Mouse (Mus musculus) hindbrain, embryonic 15.5 days (tissue): ENCODE measurements around the gene Gsta4. TPM values are rescaled to one million over a fixed set of nuclear protein-coding genes. Genes with fewer than 3 reads are reported as not detected.
"Not testable (repeated sequence)": the region's sequence is repeated elsewhere in the genome, so short reads cannot be mapped to it uniquely, and the experiment has no call there.

Experiments used
- ATAC-seq: fragments of 200-750 bp; cut with Nextera tagmentation; 2 replicates; pipeline ENCODE4 v1.8.0; 2017; ENCODE audit warnings: low read depth, moderate number of reproducible peaks, moderate TSS enrichment; ENCODE audit not compliant: low FRiP score
- H3K27ac ChIP-seq: fragments of 300-500 bp; sonication (generic); replicated peaks from 2 replicates; pipeline ENCODE4 v1.5.1; 2015; ENCODE audit warnings: mild to moderate bottlenecking, inconsistent platforms
- H3K27me3 ChIP-seq: fragments of 300-500 bp; sonication (generic); 2 replicates; pipeline ENCODE4 v1.6.1; 2015; ENCODE audit warnings: control low read depth, inconsistent platforms
- H3K36me3 ChIP-seq: fragments of 300-500 bp; sonication (generic); 2 replicates; pipeline ENCODE4 v1.6.1; 2015; ENCODE audit warnings: control low read depth, inconsistent platforms
- H3K4me1 ChIP-seq: fragments of 300-500 bp; sonication (generic); replicated peaks from 2 replicates; pipeline ENCODE4 v1.6.1; 2015; ENCODE audit warnings: control low read depth, inconsistent platforms
- H3K4me2 ChIP-seq: fragments of 300-500 bp; sonication (generic); 2 replicates; pipeline ENCODE4 v1.6.1; 2015; ENCODE audit warnings: moderate library complexity, mild to moderate bottlenecking, inconsistent platforms
- H3K4me3 ChIP-seq: fragments of 300-500 bp; sonication (generic); 2 replicates; pipeline ENCODE4 v1.5.1; 2015; ENCODE audit warnings: mild to moderate bottlenecking, inconsistent platforms
- H3K9ac ChIP-seq: fragments of 300-500 bp; sonication (generic); 2 replicates; pipeline ENCODE4 v1.6.1; 2015; ENCODE audit warnings: inconsistent platforms
- H3K9me3 ChIP-seq: fragments of 300-500 bp; sonication (generic); 2 replicates; pipeline ENCODE4 v1.6.1; 2016; ENCODE audit warnings: control low read depth, inconsistent platforms
- WGBS: fragments of 180-500 bp; shearing (Covaris S2); methylation state at CpG from one replicate; pipeline ENCODE4 v1.1.7; 2015; 5-methylcytosine and 5-hydroxymethylcytosine counted together
- polyA plus RNA-seq: library from polyadenylated mRNA; unstranded; fragments of >200 nt; fragmentation: Nextera tagmentation; extraction: Ambion mirVana; gene quantifications from 2 replicates; pipeline ENCODE4 v1.2.1, GENCODE M21; 2015

Gene Gsta4
- polyA plus RNA-seq, 1 experiment from 2014 or later: 28.5 TPM

DNA sequence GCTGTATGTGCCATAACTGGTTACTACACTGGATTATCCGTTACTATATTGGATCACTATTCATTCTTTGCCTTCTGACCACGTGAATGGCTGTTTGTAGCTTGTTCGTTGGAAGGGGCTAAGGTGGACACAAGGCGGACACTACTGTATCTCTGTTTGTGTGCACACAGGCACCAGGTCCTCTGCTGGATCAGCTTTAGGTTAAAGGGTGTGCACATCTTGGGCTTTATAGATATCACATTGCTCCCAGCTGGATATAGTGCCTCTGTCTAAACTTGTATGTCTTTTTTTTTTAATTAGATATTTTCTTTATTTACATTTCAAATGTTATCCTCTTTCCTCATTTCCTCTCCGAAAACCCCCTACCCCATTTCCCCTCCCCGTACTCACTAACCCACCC, 17.1 kb upstream of the Gsta4 start:
- no peaks in the 10 kb centered on the region for H3K4me1 ChIP-seq

DNA sequence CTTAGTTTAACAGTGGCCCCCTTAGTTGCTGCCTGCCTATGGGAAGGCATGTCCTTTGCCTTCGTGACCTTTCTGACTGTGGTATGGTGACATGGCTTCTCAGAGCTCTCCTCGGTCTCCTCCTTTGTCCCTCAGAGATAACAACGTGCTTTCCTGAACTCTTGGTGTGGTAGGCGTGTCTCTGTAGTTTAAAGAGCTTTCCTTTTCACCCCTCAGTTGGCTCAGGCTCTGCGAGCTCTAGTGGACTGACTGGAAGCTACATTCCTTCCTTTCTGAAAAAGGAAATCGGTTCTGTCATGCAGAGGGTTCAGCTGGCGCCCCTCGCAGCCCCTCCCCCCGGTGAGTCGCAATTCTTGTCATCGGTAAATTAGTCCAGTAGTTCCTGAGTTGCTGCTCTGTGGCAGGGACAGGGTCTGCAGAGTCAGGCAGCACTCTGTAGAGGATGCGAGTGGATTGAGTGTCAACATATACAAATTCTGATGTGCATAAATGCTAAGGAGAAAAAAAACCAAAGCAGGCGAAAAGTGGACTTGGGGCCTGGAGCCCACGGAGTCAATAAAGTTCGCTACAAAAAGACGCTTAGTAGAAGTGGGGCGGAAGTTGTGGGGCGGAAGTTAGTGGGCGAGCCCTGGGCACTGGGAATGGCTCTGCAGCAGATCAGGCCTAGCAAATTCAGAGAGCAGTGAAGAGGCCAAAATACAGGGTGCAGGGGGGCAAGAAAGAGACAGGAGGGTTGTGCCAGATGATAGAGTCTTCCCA, 15.7 kb upstream of the Gsta4 start:
- H3K4me2 ChIP-seq: no peak overlapping the region

More for the DNA sequence above, 17.1 kb upstream of the Gsta4 start:
- Histone ChIP-seq H3K4me3 (no peak overlapping the region), H3K9ac (no peak overlapping the region), H3K4me2 (no peak overlapping the region), H3K27me3 (no peaks in the 10 kb centered on the region), H3K9me3 (no peaks in the 10 kb centered on the region), H3K27ac (no peak overlapping the region), H3K36me3 (peaks cover 66% of the 10 kb centered on the region)
- no peak for ATAC-seq
- 98% methylated on average over 6 of the region's 6 CpGs for WGBS

DNA sequence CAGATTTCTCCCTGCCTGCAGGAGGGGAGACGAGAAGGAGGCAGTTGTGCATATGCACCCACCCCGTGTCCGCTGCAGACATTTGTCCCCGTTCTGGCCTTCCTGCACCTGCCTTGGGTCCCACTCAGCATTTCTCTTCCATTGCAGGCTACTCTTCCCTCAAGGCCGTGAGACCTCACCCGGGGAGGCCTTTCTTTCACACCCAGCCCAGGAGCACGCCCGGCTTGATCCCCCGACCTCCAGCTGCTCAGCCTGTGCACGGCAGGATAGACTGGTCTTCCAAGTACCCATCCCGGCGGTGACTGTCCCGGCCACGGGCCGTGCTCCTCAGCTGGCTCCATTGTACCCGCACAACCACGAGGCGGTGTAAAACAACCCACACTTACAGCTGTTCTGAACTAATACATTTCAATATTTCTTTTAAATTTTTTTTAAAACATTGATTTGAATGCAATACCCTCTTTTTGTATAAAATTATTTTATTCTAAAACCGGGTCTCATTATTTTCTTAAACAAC, 15.1 kb upstream of the Gsta4 start:
- Histone ChIP-seq H3K4me2 (no peak overlapping the region), H3K9ac (no peak overlapping the region), H3K9me3 (no peaks in the 10 kb centered on the region), H3K4me1 (no peaks in the 10 kb centered on the region), H3K27ac (no peak overlapping the region), H3K27me3 (no peaks in the 10 kb centered on the region), H3K36me3 (peaks cover 48% of the 10 kb centered on the region), H3K4me3 (no peak overlapping the region)
- WGBS: 86% methylated on average over 19 of the region's 19 CpGs
- ATAC-seq: no peak

More for the DNA sequence above, 15.7 kb upstream of the Gsta4 start:
- Histone ChIP-seq H3K27me3 (no peaks in the 10 kb centered on the region), H3K9ac (no peak overlapping the region), H3K27ac (no peak overlapping the region), H3K4me3 (no peak overlapping the region), H3K4me1 (no peaks in the 10 kb centered on the region), H3K9me3 (no peaks in the 10 kb centered on the region), H3K36me3 (peaks cover 52% of the 10 kb centered on the region)
- no peak for ATAC-seq
- 81% methylated on average over 19 of the region's 19 CpGs for WGBS

DNA sequence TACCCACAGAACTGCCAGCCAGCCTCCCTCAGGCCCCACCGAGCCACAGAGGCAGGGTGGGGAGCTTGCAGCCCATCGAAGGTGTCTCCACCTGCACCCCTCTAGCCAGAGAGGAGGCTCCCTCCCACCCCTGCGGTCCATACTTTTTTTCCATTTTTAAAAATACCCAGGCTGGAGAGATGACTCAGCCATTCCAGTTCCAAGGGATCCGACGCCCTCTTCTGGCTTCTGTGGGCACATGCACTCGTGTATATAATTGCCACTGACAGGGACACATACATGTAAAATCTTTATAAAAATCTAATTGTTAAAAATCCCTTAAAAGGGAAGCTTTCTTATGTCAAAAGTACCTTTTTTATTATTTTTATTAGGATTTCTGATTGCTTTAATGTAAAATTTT, 13.7 kb upstream of the Gsta4 start:
- Histone ChIP-seq H3K9ac (no peak overlapping the region), H3K4me1 (0 out of 2 replicates have a peak, but pooled peaks cover 2% of the 10 kb centered on the region), H3K27ac (no peak overlapping the region), H3K4me3 (no peak overlapping the region), H3K27me3 (no peaks in the 10 kb centered on the region), H3K36me3 (peaks cover 47% of the 10 kb centered on the region), H3K4me2 (no peak overlapping the region), H3K9me3 (no peaks in the 10 kb centered on the region)
- WGBS: 93% methylated on average over 6 of the region's 6 CpGs
- ATAC-seq: no peak

DNA sequence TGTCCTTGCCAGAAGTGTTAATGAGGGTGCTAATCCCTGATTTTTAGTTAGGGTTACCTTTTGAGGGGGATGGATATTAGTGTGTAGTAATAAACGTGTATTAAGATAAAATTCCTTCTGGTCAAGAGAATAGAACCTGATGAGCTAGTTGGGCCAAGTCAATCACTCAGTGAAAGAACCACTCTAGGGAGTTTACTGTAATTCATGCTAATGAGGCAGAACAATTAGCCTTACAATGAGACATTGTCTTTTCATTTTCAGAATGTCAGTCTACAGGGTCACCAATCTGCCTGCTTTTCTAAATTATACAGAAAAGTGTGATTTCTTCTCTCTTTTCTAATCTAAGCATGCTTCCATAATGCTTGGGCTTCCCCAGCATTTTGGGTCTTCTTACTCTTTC, 8.6 kb upstream of the Gsta4 start:
- no peak for ATAC-seq
- peaks cover 6% of the 10 kb centered on the region; the same call in 1 of the 2 replicates for H3K36me3 ChIP-seq

DNA sequence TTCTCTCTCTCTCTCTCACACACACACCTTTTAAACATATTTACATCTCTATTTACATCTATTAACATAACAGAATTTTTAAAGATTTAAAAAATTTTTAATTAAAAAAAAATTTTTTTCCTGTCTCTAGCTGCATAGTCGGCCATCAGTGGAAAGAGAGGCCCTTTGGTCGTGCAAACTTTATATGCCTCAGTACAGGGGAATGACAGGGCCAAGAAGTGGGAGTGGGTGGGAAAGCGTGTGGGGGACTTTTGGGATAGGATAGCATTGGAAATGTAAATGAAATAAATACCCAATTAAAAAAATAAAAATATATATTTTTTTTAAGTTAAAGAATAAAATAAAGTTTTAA, 7.7 kb upstream of the Gsta4 start:
- peak overlapping the region; percentile 65; the same call in 1 of the 2 replicates for H3K27ac ChIP-seq
- not testable (repeated sequence) for H3K36me3 ChIP-seq, H3K9me3 ChIP-seq, H3K27me3 ChIP-seq, H3K4me3 ChIP-seq, H3K9ac ChIP-seq
- peaks cover 20% of the 10 kb centered on the region for H3K4me1 ChIP-seq
- 38% methylated on average over 3 of the region's 3 CpGs for WGBS
- peak; percentile 31; the same call in 1 of the 2 replicates for ATAC-seq
- H3K4me2 ChIP-seq: peak overlapping the region; percentile 27

More for the DNA sequence above, 8.6 kb upstream of the Gsta4 start:
- peak overlapping the region; percentile 10; the same call in 1 of the 2 replicates for H3K27ac ChIP-seq
- H3K9me3 ChIP-seq: no peaks in the 10 kb centered on the region
- H3K4me1 ChIP-seq: peaks cover 20% of the 10 kb centered on the region
- no peak overlapping the region for H3K4me2 ChIP-seq
- no peaks in the 10 kb centered on the region for H3K27me3 ChIP-seq
- 39% methylated on average over 1 of the region's 1 CpGs for WGBS
- H3K9ac ChIP-seq: no peak overlapping the region
- H3K4me3 ChIP-seq: no peak overlapping the region

DNA sequence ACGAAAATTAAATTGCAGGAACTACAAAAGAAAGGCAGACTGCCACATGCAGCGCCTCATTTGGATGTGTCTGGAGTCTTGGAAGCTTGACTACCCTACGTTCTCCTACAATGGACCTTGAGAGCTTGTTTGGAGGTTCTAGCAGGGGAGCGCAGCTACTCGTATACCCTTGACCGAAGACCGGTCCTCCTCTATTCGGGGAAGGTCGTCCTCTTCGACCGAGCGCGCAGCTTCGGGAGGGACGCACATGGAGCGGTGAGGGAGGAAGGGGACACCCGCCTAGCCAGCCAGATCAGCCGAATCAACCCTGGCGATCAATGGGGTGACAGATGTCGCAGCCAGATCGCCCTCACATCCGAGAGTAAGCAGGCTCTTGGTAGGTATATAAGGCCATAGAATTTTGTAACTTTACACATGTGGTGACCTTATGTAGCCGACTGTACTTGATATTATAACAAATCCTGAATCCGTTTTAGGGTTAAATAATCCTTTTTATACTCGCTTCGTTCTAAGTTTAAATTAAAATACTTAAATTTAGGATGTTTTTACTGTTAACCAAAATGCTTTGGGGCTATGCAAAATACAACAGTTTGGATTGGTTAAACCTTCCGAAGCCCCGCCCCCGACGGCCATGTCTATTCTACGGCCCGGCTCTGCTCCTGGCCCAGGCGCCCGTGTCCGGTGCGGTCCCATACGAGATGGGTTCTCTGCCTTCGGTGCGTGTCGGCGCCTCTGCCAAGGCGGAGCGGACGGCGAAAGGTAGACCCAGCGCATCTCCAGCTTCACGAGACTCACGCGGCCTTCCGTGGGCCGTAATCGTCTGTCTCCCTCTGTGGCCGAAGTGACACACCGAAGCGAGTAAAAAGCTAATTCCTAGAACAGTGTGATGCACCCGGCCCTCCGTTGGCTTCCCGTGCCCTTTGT, 7.0 kb upstream of the Gsta4 start:
- ATAC-seq: peak; percentile 98
- H3K27me3 ChIP-seq: no peaks in the 10 kb centered on the region
- WGBS: under 1% methylated on average over 52 of the region's 58 CpGs
- peak overlapping the region; percentile 65 for H3K9ac ChIP-seq
- H3K4me2 ChIP-seq: peak overlapping the region; percentile 54
- H3K27ac ChIP-seq: peak overlapping the region; percentile 94
- H3K36me3 ChIP-seq: peaks cover 2% of the 10 kb centered on the region; the same call in 1 of the 2 replicates
- H3K4me1 ChIP-seq: peaks cover 20% of the 10 kb centered on the region
- peak overlapping the region; percentile 51 for H3K4me3 ChIP-seq
- no peaks in the 10 kb centered on the region for H3K9me3 ChIP-seq

DNA sequence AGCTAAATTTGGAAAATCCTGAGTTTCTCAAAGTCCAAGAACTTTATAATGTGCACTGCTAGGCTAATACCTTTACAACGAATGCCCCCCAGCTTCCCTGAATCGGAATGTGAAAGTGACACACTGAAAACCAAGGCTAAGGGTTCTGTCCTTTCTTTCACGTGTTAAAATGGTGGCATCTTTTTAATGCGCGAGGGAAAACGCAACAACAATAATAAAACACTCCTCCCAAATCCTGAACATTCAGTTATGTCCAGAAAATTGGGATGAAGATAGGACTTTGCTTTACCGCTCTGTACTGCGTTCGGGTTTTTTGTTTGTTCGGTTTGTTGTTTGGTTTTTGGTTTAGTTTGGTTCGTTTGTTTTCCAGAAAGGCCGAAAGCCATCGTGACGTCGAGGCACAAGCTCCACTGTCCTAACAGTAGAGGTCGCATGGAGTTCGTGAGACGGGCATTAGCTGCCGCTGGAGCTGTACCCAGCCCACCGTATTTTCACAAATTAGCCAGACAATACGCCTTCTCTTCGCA, 6.3 kb upstream of the Gsta4 start:
- H3K9me3 ChIP-seq: no peaks in the 10 kb centered on the region
- H3K36me3 ChIP-seq: peaks cover 2% of the 10 kb centered on the region; the same call in 1 of the 2 replicates
- under 1% methylated on average over 22 of the region's 22 CpGs for WGBS
- peak overlapping the region; percentile 65 for H3K9ac ChIP-seq
- no peaks in the 10 kb centered on the region for H3K27me3 ChIP-seq
- H3K4me2 ChIP-seq: peak overlapping the region; percentile 54
- peak overlapping the region; percentile 94 for H3K27ac ChIP-seq
- peaks cover 20% of the 10 kb centered on the region for H3K4me1 ChIP-seq
- ATAC-seq: peak; percentile 69
- peak overlapping the region; percentile 51 for H3K4me3 ChIP-seq

DNA sequence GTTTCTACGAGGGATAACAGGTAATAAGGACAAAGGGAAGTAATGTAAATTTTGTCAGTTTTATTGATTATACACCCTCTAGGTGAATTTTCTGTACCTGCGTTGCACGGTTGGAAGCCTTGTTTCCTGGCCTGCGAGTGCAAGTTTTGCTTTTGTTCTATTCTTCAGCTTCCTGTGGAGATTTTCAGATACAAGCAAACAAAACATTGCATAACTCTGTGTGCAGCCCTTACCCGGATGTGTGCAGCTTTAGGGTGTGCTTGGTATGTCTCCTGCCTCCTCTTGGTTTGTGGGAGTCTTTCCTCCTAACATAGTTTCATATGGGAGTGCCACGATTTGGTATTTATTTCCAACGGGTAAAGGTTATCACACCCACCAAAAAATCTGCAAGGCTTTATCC, 5.7 kb upstream of the Gsta4 start:
- Histone ChIP-seq H3K27me3 (no peaks in the 10 kb centered on the region), H3K4me2 (peak overlapping the region; percentile 54), H3K9me3 (no peaks in the 10 kb centered on the region), H3K9ac (peak overlapping the region; percentile 65), H3K4me1 (peaks cover 20% of the 10 kb centered on the region), H3K36me3 (peaks cover 2% of the 10 kb centered on the region; the same call in 1 of the 2 replicates), H3K27ac (peak overlapping the region; percentile 94), H3K4me3 (peak overlapping the region; percentile 51)
- no peak for ATAC-seq
- 39% methylated on average over 7 of the region's 7 CpGs for WGBS

DNA sequence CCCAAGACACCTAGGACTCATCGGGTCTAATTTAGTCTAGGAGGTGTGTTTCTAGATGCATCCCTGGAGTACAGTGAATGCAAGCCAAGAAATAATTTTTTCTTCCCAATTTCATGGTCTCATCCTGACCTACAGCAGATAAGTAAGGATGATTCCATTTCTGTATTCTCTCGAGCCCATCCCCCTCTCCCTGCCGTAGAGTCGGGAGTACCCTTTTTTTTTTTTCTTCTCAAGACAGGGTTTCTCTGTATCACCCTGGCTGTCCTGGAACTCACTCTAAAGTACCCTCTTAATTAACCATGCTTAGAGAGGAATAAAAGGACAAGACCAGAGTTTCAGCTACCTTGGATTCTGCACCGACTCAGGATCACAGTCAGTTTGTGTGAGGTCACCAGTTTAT, 4.4 kb upstream of the Gsta4 start:
- Histone ChIP-seq H3K36me3 (peaks cover 2% of the 10 kb centered on the region; the same call in 1 of the 2 replicates), H3K27me3 (no peaks in the 10 kb centered on the region), H3K9me3 (no peaks in the 10 kb centered on the region), H3K4me3 (no peak overlapping the region), H3K27ac (no peak overlapping the region), H3K9ac (no peak overlapping the region), H3K4me1 (peaks cover 20% of the 10 kb centered on the region), H3K4me2 (no peak overlapping the region)
- WGBS: 80% methylated on average over 5 of the region's 5 CpGs
- ATAC-seq: no peak

DNA sequence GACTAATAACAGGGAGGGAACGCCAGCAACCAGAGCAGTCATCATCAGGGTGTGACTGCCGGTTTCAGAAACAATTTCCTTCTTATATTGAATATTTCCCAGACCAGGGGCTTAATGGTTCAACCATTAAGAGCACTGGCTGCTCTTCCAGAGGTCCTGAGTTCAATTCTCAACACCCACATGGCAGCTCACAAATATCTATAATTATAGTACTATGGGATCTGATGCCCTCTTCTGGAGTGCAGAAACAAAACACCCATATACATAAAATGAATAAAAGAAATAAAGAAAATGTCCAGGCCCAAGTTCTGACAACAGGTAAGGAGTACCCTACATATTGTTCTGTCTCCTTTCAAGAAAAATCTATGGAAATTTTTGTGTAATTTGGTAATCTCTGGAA, 3.5 kb upstream of the Gsta4 start:
- WGBS: 87% methylated on average over 2 of the region's 2 CpGs
- no peaks in the 10 kb centered on the region for H3K9me3 ChIP-seq
- peaks cover 16% of the 10 kb centered on the region for H3K4me1 ChIP-seq
- H3K4me2 ChIP-seq: no peak overlapping the region
- no peak overlapping the region for H3K27ac ChIP-seq
- H3K36me3 ChIP-seq: peaks cover 2% of the 10 kb centered on the region; the same call in 1 of the 2 replicates
- H3K4me3 ChIP-seq: no peak overlapping the region
- no peak for ATAC-seq
- no peak overlapping the region for H3K9ac ChIP-seq
- H3K27me3 ChIP-seq: no peaks in the 10 kb centered on the region
